Mouse (Mus musculus): Measurements from ENCODE around the gene Serpinb9b. TPM values are rescaled to one million over a fixed set of nuclear protein-coding genes. Genes with fewer than 3 reads are reported as not detected.

Gene Serpinb9b
- polyA plus RNA-seq, 1 experiment from 2014 or later, result 0.26 TPM

DNA sequence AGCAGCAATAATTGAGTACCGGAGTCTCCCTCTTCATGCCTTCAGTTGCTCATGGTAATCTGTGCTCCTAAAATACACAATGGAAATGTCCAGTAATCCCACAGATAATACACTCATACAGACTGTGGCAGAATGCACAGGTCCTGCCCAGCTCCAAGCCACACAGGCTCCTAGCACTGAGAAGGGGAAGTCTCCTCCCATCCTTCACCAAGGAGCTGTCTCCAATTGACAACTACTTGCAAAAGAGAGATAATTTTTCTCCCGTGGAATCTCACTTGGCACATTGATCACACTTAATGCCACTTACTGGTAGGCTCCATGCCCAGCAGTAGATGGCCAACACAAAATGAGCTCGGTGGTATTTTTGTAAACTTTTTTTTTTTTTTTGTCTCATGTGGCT is 49.0 kb downstream of the Serpinb9b start:
- no peak overlapping the region for H3K27ac ChIP-seq
- H3K79me2 ChIP-seq (ENCODE audit: inconsistent target), result no peaks in the 10 kb centered on the region
- H3K4me3 ChIP-seq (ENCODE audit: inconsistent target), result no peak overlapping the region
- no peaks in the 10 kb centered on the region for H3K36me3 ChIP-seq (ENCODE audit: inconsistent target)
- 52% methylated on average over 3 of the region's 3 CpGs for WGBS (ENCODE audit: missing documents)

GRCm38 (mm10) chr13:33077026-33077685 is 49.9 kb downstream of the Serpinb9b start:
- Histone ChIP-seq H3K36me3 (ENCODE audit: inconsistent target) (no peaks in the 10 kb centered on the region), H3K4me3 (ENCODE audit: inconsistent target) (no peak overlapping the region), H3K27ac (no peak overlapping the region; the same call in 1 of the 2 replicates), H3K79me2 (ENCODE audit: inconsistent target) (no peaks in the 10 kb centered on the region)
- WGBS (ENCODE audit: missing documents), result 35% methylated on average over 9 of the region's 10 CpGs

- H3K27ac ChIP-seq, result no peak within 1 kb of the TSS
- 93% methylated on average over 3 of the region's 3 CpGs for WGBS (ENCODE audit: missing documents)
- no peaks in the 10 kb centered on the region for H3K79me2 ChIP-seq (ENCODE audit: inconsistent target)
- H3K36me3 ChIP-seq (ENCODE audit: inconsistent target), result no peaks in the 10 kb centered on the region
- no peak within 1 kb of the TSS for H3K4me3 ChIP-seq (ENCODE audit: inconsistent target)
These were observed 51.0 kb downstream of the Serpinb9b start, which contains the start of gene Serpinb1b for GRCm38 (mm10) chr13:33078056-33078705. Gene Serpinb1b (plus strand): TSS chr13:33078575.

DNA sequence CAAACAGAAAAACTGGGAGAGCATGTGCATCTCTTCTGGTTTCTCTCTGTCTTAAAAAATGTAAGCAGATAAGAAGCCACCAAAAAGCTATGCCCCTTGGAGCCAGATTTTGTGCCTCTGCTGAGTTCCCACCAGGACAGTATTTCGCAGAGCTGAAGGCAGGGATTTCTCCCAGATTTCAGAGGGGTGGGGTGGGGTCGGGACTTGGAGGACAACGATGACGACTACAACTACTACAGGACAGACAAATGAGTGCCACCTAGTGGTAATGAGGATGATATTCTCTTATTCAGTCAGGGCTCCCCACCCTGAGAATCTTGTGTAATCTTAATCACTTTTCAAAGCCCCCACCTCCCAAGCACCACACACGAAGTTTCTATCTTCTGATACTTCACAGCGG is 52.2 kb downstream of the Serpinb9b start:
- Histone ChIP-seq H3K36me3 (ENCODE audit: inconsistent target) (no peaks in the 10 kb centered on the region), H3K79me2 (ENCODE audit: inconsistent target) (no peaks in the 10 kb centered on the region), H3K27ac (no peak overlapping the region), H3K4me3 (ENCODE audit: inconsistent target) (no peak overlapping the region)
- 22% methylated on average over 6 of the region's 6 CpGs for WGBS (ENCODE audit: missing documents)

DNA sequence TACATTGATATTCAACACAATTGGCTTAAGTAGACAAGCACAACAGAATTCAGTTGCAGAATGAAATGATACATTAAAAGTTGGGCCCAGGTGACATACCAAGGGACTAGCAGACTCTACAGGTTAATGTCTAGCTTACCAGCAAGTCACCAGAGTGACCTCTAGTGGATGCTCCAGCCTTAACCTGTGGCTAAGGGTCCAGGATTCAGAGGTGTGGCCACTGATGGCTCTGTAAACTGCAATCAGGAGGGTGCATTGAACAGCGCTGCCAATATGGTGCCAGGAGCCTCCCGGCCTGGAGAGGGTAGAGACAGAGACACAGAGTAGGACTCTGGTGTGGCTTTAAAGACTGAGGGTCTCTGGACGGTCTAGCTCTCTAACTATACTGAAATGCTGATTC is 53.1 kb downstream of the Serpinb9b start:
- no peak overlapping the region for H3K27ac ChIP-seq

GRCm38 (mm10) chr13:33083834-33084233 is 56.6 kb downstream of the Serpinb9b start:
- Histone ChIP-seq H3K36me3 (ENCODE audit: inconsistent target) (no peaks in the 10 kb centered on the region), H3K4me3 (ENCODE audit: inconsistent target) (no peak overlapping the region), H3K79me2 (ENCODE audit: inconsistent target) (no peaks in the 10 kb centered on the region), H3K27ac (no peak overlapping the region)
- WGBS (ENCODE audit: missing documents), result 75% methylated on average over 2 of the region's 2 CpGs

More for the DNA sequence above, 53.1 kb downstream of the Serpinb9b start:
- 54% methylated on average over 3 of the region's 3 CpGs for WGBS (ENCODE audit: missing documents)
- no peaks in the 10 kb centered on the region for H3K79me2 ChIP-seq (ENCODE audit: inconsistent target)
- H3K4me3 ChIP-seq (ENCODE audit: inconsistent target), result no peak overlapping the region
- no peaks in the 10 kb centered on the region for H3K36me3 ChIP-seq (ENCODE audit: inconsistent target)

DNA sequence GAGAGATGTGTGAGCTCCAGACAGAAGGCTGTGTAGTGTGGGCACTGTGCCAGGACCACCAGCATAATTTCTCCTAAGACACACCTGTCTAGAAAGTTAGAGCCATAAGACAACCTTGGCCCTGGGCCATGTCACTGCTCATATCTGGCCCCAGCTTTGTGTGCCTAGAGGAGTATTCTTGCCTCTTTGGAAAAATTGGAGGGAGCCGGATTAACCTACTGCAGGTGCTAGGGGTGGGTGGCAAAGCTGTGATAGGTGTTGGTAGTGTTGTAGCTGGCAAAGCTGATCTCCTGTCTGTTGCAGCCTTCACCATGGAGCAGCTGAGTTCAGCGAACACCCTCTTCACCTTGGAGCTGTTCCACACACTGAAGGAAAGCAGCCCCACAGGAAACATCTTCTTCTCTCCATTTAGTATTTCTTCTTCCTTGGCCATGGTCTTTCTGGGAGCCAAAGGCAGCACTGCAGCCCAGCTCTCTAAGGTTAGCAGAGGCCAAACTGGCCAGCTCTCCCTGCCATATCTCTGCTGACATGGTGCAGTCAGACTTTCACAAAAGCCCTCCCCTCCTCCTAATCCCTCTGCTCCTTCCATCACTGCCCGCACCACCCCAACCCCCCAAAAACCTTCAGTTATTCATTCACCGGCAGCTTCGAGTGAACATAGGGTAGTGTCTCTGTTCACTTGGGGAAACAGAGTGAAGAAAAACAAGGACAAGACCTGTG is 57.9 kb downstream of the Serpinb9b start:
- WGBS (ENCODE audit: missing documents), result 83% methylated on average over 5 of the region's 5 CpGs
- H3K4me3 ChIP-seq (ENCODE audit: inconsistent target), result no peak overlapping the region
- no peaks in the 10 kb centered on the region for H3K79me2 ChIP-seq (ENCODE audit: inconsistent target)
- H3K27ac ChIP-seq, result no peak overlapping the region
- H3K36me3 ChIP-seq (ENCODE audit: inconsistent target), result no peaks in the 10 kb centered on the region

DNA sequence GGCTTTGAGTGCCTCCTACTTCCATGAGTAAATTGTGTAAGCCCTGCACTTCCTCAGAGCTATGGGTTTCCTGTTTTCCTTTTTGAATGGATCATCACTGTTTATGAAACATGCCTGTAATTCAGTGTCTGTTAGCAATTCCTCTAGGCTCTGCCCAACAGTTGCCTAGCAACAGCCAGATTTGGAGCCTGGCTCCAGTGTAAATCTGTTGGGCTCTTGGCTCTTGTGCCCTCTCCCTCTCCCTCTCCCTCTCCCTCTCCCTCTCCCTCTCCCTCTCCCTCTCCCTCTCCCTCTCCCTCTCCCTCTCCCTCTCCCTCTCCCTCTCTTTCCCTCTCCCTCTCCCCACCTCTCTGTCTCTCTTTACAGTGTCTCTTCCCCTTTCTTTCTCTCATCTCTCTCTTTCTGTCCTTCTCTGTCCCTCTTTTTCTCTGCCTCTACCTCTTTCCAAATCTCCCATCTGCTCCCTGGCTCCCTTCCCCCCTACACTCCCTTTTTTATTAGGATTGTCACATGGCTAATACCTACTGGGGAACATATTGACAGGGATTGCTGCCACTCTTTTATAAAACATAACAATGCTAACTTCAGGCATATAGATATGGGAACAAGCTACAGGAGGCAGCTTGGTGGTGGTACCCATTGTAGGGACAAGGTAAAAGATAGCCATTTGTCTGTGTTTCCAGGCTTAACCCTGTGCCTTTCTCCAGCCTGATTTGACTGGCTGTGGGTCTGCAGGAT is 58.6 kb downstream of the Serpinb9b start:
- H3K27ac ChIP-seq, result no peak overlapping the region
- H3K79me2 ChIP-seq (ENCODE audit: inconsistent target), result no peaks in the 10 kb centered on the region
- no peak overlapping the region for H3K4me3 ChIP-seq (ENCODE audit: inconsistent target)
- H3K36me3 ChIP-seq (ENCODE audit: inconsistent target), result no peaks in the 10 kb centered on the region

DNA sequence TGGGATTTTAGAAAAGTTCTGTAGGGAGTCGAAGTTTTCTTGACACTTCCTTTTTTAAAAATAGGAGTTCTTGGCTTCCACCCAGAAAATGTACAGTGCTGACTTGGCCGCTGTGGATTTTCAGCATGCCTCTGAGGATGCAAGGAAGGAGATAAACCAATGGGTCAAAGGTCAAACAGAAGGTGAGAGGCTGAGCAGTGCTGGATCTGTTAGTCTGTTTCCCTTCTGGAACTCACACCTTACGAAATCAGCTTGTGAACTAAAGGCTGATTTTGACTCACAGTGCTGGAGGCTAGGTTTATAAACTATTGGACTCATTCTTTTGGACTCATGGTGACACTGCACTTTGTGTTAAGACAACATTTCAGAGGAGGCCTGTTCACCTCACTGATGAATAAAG is 62.4 kb downstream of the Serpinb9b start:
- H3K27ac ChIP-seq, result no peak overlapping the region

GRCm38 (mm10) chr13:33090546-33090945 is 63.3 kb downstream of the Serpinb9b start:
- no peaks in the 10 kb centered on the region for H3K36me3 ChIP-seq (ENCODE audit: inconsistent target)
- 83% methylated on average over 1 of the region's 1 CpGs for WGBS (ENCODE audit: missing documents)
- H3K27ac ChIP-seq, result no peak overlapping the region
- H3K4me3 ChIP-seq (ENCODE audit: inconsistent target), result no peak overlapping the region
- no peaks in the 10 kb centered on the region for H3K79me2 ChIP-seq (ENCODE audit: inconsistent target)

More for the DNA sequence above, 62.4 kb downstream of the Serpinb9b start:
- H3K79me2 ChIP-seq (ENCODE audit: inconsistent target), result no peaks in the 10 kb centered on the region
- H3K4me3 ChIP-seq (ENCODE audit: inconsistent target), result no peak overlapping the region
- 34% methylated on average over 3 of the region's 3 CpGs for WGBS (ENCODE audit: missing documents)
- no peaks in the 10 kb centered on the region for H3K36me3 ChIP-seq (ENCODE audit: inconsistent target)

GRCm38 (mm10) chr13:33091306-33091705 is 64.1 kb downstream of the Serpinb9b start:
- H3K36me3 ChIP-seq (ENCODE audit: inconsistent target), result no peaks in the 10 kb centered on the region
- H3K27ac ChIP-seq, result no peak overlapping the region
- WGBS (ENCODE audit: missing documents), result 91% methylated on average over 1 of the region's 1 CpGs
- no peak overlapping the region for H3K4me3 ChIP-seq (ENCODE audit: inconsistent target)
- no peaks in the 10 kb centered on the region for H3K79me2 ChIP-seq (ENCODE audit: inconsistent target)

Other genes starting within 250 kb of the Serpinb9b start
- gene Mylk4, start 243.5 kb upstream of the Serpinb9b start, polyA plus RNA-seq (2018), result not detected in 3 replicates
- gene Wrnip1, start 225.4 kb upstream of the Serpinb9b start, polyA plus RNA-seq (2018), result 7.1 to 9.5 TPM (median 8.7 TPM) in 3 replicates
- gene D930007J09Rik, start 224.6 kb upstream of the Serpinb9b start, polyA plus RNA-seq (2018), result not detected in 3 replicates
- gene Serpinb1a, start 176.2 kb upstream of the Serpinb9b start, polyA plus RNA-seq (2018), result 0.67 to 1.4 TPM (median 1.3 TPM) in 3 replicates
- gene Serpinb1c, start 129.2 kb upstream of the Serpinb9b start, polyA plus RNA-seq (2018), result 3.9 to 4.2 TPM (median 4.2 TPM) in 3 replicates
- gene Serpinb6b, start 62.2 kb upstream of the Serpinb9b start, polyA plus RNA-seq (2018), result 3.7 to 12.9 TPM (median 6.1 TPM) in 3 replicates
- 5.1 to 13.2 TPM (median 9.9 TPM) in 3 replicates for gene Serpinb9, start 24.2 kb upstream of the Serpinb9b start, polyA plus RNA-seq (2018)
- gene Serpinb1b, start 51.2 kb downstream of the Serpinb9b start, polyA plus RNA-seq (2018), result 0.22 to 0.30 TPM in 2 of 3 replicates, not detected in the other
- not detected in 3 replicates for gene Serpinb9c, start 132.3 kb downstream of the Serpinb9b start, polyA plus RNA-seq (2018)
- gene Serpinb9d, start 165.5 kb downstream of the Serpinb9b start, polyA plus RNA-seq (2018), result not detected in 3 replicates
- gene Serpinb9e, start 222.2 kb downstream of the Serpinb9b start, polyA plus RNA-seq (2018), result not detected in 3 replicates

Measured in macrophage (primary cell).